Mouse (Mus musculus) brain, embryonic 14.5 days (tissue): Measurements from ENCODE around the gene Taar9.

ENCODE experiments used
- CTCF ChIP-seq: fragments of 200-500 bp; IDR thresholded peaks from 2 replicates; pipeline ENCODE4 v1.5.1; 2012; ENCODE audit warnings: inconsistent platforms, mild to moderate bottlenecking, moderate library complexity, borderline replicate concordance; ENCODE audit not compliant: insufficient read depth, insufficient read length; ENCODE audit errors: extremely low read depth
- POLR2A ChIP-seq: fragments of 200-500 bp; IDR thresholded peaks from 2 replicates; pipeline ENCODE4 v1.6.1; 2012; ENCODE audit warnings: mild to moderate bottlenecking, inconsistent platforms, borderline replicate concordance; ENCODE audit not compliant: poor library complexity, insufficient read depth, insufficient read length, severe bottlenecking; ENCODE audit errors: extremely low read depth

- TF ChIP-seq CTCF, result no peak
- no peak for TF ChIP-seq POLR2A
Measured at GRCm38 (mm10) chr10:24158470-24159254, 49.3 kb upstream of the Taar9 start.
